ENCODE assay signal across 7 mouse cellular contexts in genomic region chr9:65551035-65551434, GRCm38 (mm10). TPM values are rescaled to one million over a fixed set of nuclear protein-coding genes. Genes with fewer than 3 reads are reported as not detected.
DNase-seq lines count a peak whose midpoint lies in the region; ATAC-seq and TF ChIP-seq lines count a peak whose summit lies in the region.

No protein-coding gene starts in this region.

- H3K27me3 ChIP-seq in heart, embryonic 11.5 days (ENCODE audit: control insufficient read depth, insufficient read depth, low read length) = no peaks in the 10 kb centered on the region
- H3K27me3 ChIP-seq in testis, adult 2 months (ENCODE audit: control insufficient read depth, insufficient read depth, low read length) = no peaks in the 10 kb centered on the region

- TF ChIP-seq POLR2A in brain, embryonic 14.5 days (IDR thresholded peaks at IDR 0.05; ENCODE audit: borderline replicate concordance, extremely low read depth, insufficient read depth, insufficient read length, poor library complexity, severe bottlenecking) = no peak
- no peak for TF ChIP-seq POLR2A in testis, adult 2 months (IDR thresholded peaks at IDR 0.05; ENCODE audit: control insufficient read depth, low read depth, low read length)

- peak overlapping the region; percentile 65 for H3K9ac ChIP-seq in heart, embryonic 11.5 days (ENCODE audit: low read depth, low read length)

- peaks cover 50% of the 10 kb centered on the region for H3K4me1 ChIP-seq in heart, embryonic 11.5 days (ENCODE audit: control insufficient read depth, insufficient read depth, low read length)
- H3K4me1 ChIP-seq in testis, adult 2 months (ENCODE audit: control insufficient read depth, insufficient read depth, low read length) = peaks cover 16% of the 10 kb centered on the region

- no peaks in the 10 kb centered on the region for H3K36me3 ChIP-seq in heart, embryonic 11.5 days (ENCODE audit: control insufficient read depth, insufficient read depth, low read length)
- no peaks in the 10 kb centered on the region for H3K36me3 ChIP-seq in testis, adult 2 months (ENCODE audit: control insufficient read depth, insufficient read depth, low read length)

- peak; percentile 82 for DNase-seq in Muller cell, postnatal 12 days (ENCODE audit: inconsistent ontology term)
- peak; percentile 39 for DNase-seq in brain, embryonic 14.5 days (ENCODE audit: low read depth)
- peak; percentile 91 for DNase-seq in kidney, postnatal 10 days
- DNase-seq in cerebellum, adult 9-11 months = no peak

- H3K9me3 ChIP-seq in heart, embryonic 11.5 days (replicated peaks; ENCODE audit: control insufficient read depth, low read length) = no peaks in the 10 kb centered on the region

- no peak overlapping the region for H3K4me2 ChIP-seq in heart, embryonic 11.5 days

- no peak for TF ChIP-seq CTCF in brain, embryonic 14.5 days (IDR thresholded peaks at IDR 0.05; ENCODE audit: borderline replicate concordance, extremely low read depth, insufficient read depth, insufficient read length)
- TF ChIP-seq CTCF in testis, adult 2 months (IDR thresholded peaks at IDR 0.05; ENCODE audit: control insufficient read depth, insufficient read depth, insufficient replicate concordance, low read depth, low read length) = no peak

- WGBS in heart, embryonic 11.5 days (ENCODE audit: insufficient replicate concordance) = 1% methylated on average over 5 of the region's 5 CpGs

- no peak overlapping the region for H3K4me3 ChIP-seq in heart, embryonic 11.5 days (ENCODE audit: low read depth, low read length)
- H3K4me3 ChIP-seq in testis, adult 2 months (ENCODE audit: control insufficient read depth, low read depth, low read length) = no peak overlapping the region

- ATAC-seq in heart, embryonic 11.5 days (replicated peaks; ENCODE audit: insufficient number of reproducible peaks, low FRiP score, low TSS enrichment) = peak; percentile 57; the same call in 1 of the 2 replicates
- peak; percentile 80 for ATAC-seq in megakaryocyte, adult 5-6 weeks (ENCODE audit: poor library complexity, severe bottlenecking)

- H3K27ac ChIP-seq in heart, embryonic 11.5 days (ENCODE audit: low read depth, low read length) = peak overlapping the region; percentile 92
- H3K27ac ChIP-seq in testis, adult 2 months (ENCODE audit: control insufficient read depth, insufficient read depth, low read depth, low read length) = peak overlapping the region; percentile 56

RNA-seq across cellular contexts. Expression of gene Plekho2, which starts 28.8 kb away (rescaled TPM):
- polyA plus RNA-seq in brain, embryonic 14.5 days (2012; rRNA removed) = 5.9 TPM in 2 replicates
- 10.6 and 11.9 TPM in 2 replicates for polyA plus RNA-seq in heart, embryonic 11.5 days (2014; fragmentation: Nextera tagmentation; extraction: Ambion mirVana)
- total RNA-seq in megakaryocyte, adult 5-6 weeks (2015) = 59.1 and 68.1 TPM in 2 replicates
- 52.5 and 60.6 TPM in 2 replicates for total RNA-seq in megakaryocyte, adult 5-6 weeks (2017)
- polyA plus RNA-seq in testis, adult 2 months (2012; rRNA removed) = 67.0 and 72.5 TPM in 2 replicates

RNA-seq across cellular contexts. Expression of gene Ankdd1a, which starts 31.0 kb away (rescaled TPM):
- 1.2 and 2.1 TPM in 2 replicates for polyA plus RNA-seq in brain, embryonic 14.5 days (2012; rRNA removed)
- polyA plus RNA-seq in heart, embryonic 11.5 days (2014; fragmentation: Nextera tagmentation; extraction: Ambion mirVana) = not detected in 2 replicates
- total RNA-seq in megakaryocyte, adult 5-6 weeks (2015) = not detected in 2 replicates
- 0.08 TPM in 1 of 2 replicates, not detected in the other for total RNA-seq in megakaryocyte, adult 5-6 weeks (2017)
- polyA plus RNA-seq in testis, adult 2 months (2012; rRNA removed) = not detected in 2 replicates

RNA-seq across cellular contexts. Expression of gene Pif1, which starts 35.9 kb away (rescaled TPM):
- 7.7 TPM in 2 replicates for polyA plus RNA-seq in brain, embryonic 14.5 days (2012; rRNA removed)
- 7.6 and 9.5 TPM in 2 replicates for polyA plus RNA-seq in heart, embryonic 11.5 days (2014; fragmentation: Nextera tagmentation; extraction: Ambion mirVana)
- 12.1 and 12.6 TPM in 2 replicates for total RNA-seq in megakaryocyte, adult 5-6 weeks (2015)
- total RNA-seq in megakaryocyte, adult 5-6 weeks (2017) = 12.7 and 16.9 TPM in 2 replicates
- 0.40 and 0.79 TPM in 2 replicates for polyA plus RNA-seq in testis, adult 2 months (2012; rRNA removed)
